19 mouse cellular contexts compared by ENCODE assay signal in genomic region chr6:4899906-4900305, GRCm38 (mm10). TPM values are rescaled to one million over a fixed set of nuclear protein-coding genes. Genes with fewer than 3 reads are reported as not detected.
DNase-seq lines count a peak whose midpoint lies in the region; ATAC-seq lines count a peak whose summit lies in the region.
"Had no signal": no experiment of that assay in that cellular context is flagged by ENCODE, and none has a peak within 500 bp of the region (broad histone marks: within the 10 kb centered on the region; RNA-seq: fewer than 3 reads in every experiment).

No protein-coding gene starts in this region.

- ATAC-seq in frontal cortex, adult (ENCODE audit: low TSS enrichment), result peak; percentile 72
- ATAC-seq: activated CD4-positive, CD25-positive, alpha-beta regulatory T cell, adult 4 months; forebrain, embryonic 14.5 days; forebrain, postnatal 0 days; hindbrain, embryonic 16.5 days had no signal

- intact Hi-C loops in left cerebral cortex, postnatal 14 days (cut with DNase I), result loop anchor here (5.0 kb wide), 2 partner anchors 153 to 212 kb away; partner anchors contain the start of genes Peg10 and Sgce

- no peak for DNase-seq in frontal cortex, postnatal 14 days (ENCODE audit: low spot score in 2 of 2)
- peak; percentile 11 to 40 for DNase-seq in left cerebral cortex, postnatal 14 days (ENCODE audit: low spot score in 2 of 2)
- DNase-seq in left cerebral cortex, adult 11 months (ENCODE audit: low spot score), result no peak
- DNase-seq in lung, postnatal 10 days, result peak; percentile 15
- no peak for DNase-seq in lung, postnatal 36 days
- DNase-seq: adrenal gland, adult 8-10 months; adrenal gland, postnatal 25 days; cerebellum, adult 18-20 months; cerebellum, adult 9-10 months; cerebellum, postnatal 14 days; forebrain, postnatal 0 days; gastrocnemius, postnatal 25 days; heart, adult 18-20 months; heart, postnatal 10 days; heart, postnatal 36 days had no signal

RNA-seq across cellular contexts. Expression of gene Ppp1r9a, which starts 2.8 kb away (rescaled TPM):
- total RNA-seq in left cerebral cortex, postnatal 14 days (2021), result 100 to 1,000 TPM; 154 to 161 TPM

Comparison
In these comparisons a context has a peak if more than half of its experiments do, and no peak if none do; other contexts are left out.
1. DNase-seq: peak in left cerebral cortex, postnatal 14 days (2 of 2) and lung, postnatal 10 days (single experiment); none in frontal cortex, postnatal 14 days (0 of 2), left cerebral cortex, adult 11 months (single experiment) and lung, postnatal 36 days (single experiment).